Mouse (Mus musculus): ENCODE results near the gene Atp6ap1l.
"Not testable (repeated sequence)": the region's sequence is repeated elsewhere in the genome, so short reads cannot be mapped to it uniquely, and the experiment has no call there.

The Atp6ap1l gene

GRCm38 (mm10) chr13:90905176-90905575 is at the start of gene Atp6ap1l:
TSS of gene Atp6ap1l (minus strand) at chr13:90905355.
- no peak for DNase-seq (ENCODE audit: low spot score)

GRCm38 (mm10) chr13:90939600-90939999 is 34.4 kb upstream of the Atp6ap1l start:
- no peak for DNase-seq (ENCODE audit: low spot score)

- peak; percentile 29 for DNase-seq (ENCODE audit: low spot score)
Observed at GRCm38 (mm10) chr13:90939192-90939591, 34.0 kb upstream of the Atp6ap1l start.

DNA sequence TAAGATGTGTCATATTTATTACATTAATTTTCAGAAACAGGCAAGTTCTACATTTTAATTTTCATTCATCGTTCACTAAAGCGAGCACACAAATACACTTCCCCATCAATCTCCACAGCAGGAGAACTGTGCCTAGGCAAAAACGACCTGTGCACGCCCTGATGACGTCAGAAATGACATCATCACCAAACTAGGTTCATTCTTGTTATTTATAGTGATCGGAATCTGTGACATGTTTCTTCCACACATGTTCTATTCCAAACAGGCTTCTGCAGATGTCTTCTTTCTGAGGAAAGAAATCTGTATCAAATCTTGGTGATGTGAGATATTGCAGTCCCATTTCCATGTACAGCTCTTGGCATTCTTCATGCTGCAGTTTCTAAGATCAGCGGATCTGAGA is 30.7 kb upstream of the Atp6ap1l start:
- no peak for DNase-seq (ENCODE audit: low spot score)

DNA sequence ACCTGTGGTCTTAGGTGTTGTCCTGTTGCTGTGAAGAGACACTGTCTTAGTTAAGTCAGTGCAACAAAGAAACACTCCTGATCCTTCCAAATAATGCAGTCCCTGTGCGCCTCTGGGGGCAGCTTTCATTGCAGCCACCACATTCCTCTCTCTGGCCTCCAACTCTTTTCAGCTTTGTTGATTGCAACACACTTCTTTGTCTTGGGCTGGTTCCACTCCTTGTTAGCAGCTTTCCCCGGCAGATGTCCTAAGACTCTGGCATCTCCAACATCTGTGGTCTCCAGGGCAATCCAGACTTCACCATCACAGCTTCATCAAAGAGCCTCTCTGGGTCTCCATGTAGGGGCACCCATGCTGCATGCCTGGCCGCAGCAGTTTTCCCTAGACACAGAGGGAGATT is 28.1 kb upstream of the Atp6ap1l start:
- DNase-seq (ENCODE audit: low spot score) = no peak

- peak; percentile 39 for DNase-seq (ENCODE audit: low spot score)
Observed at GRCm38 (mm10) chr13:90929847-90930246, 24.7 kb upstream of the Atp6ap1l start.

DNA sequence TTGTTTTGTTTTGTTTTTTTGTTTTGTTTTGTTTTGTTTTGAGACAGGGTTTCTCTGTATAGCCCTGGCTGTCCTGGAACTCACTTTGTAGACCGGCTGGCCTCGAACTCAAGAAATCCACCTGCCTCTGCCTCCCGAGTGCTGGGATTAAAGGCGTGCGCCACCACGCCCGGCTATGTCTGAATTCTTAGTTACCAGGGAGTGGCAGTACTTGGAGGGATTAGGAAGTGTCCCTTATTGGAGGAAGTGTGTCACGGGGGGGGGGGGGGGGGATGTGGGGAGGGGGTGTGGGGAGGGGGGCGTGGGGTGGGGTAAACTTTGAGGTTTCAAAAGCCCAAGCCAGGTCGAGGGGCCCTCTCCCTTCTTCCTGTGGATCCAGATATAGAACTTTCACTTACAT is 23.1 kb upstream of the Atp6ap1l start:
- not testable (repeated sequence) for DNase-seq (ENCODE audit: low spot score)

GRCm38 (mm10) chr13:90926938-90927633 is 21.9 kb upstream of the Atp6ap1l start:
- DNase-seq (ENCODE audit: low spot score) = no peak

DNA sequence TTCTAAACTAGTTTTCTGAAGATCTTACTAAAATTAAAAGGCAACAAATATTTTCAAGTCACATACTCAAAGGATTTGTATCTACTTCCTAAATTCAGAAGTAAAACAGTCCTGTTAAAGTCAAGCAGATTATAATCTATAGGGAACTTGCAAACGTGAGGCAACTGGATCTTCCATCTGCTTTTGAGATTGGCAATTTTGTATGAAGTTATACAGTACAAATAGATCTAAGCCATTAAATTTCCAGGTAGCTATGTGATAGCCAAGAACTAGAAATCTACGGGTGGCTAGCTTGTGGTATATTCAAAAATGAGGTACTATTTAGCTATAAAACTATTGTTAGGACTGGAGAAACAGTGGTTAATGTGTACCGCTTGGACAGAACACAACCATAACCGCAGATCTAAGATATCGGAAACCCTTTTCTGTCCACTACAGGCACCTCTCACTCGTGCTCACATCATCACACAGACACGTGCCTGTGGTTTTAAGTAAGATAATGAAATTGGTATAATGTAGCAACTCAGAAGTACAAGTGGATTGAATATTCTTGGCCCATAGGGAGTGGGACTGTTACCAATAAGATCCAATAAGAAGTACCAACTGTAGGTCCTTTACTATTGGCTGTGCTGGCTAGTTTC is 21.1 kb upstream of the Atp6ap1l start:
- no peak for DNase-seq (ENCODE audit: low spot score)

DNA sequence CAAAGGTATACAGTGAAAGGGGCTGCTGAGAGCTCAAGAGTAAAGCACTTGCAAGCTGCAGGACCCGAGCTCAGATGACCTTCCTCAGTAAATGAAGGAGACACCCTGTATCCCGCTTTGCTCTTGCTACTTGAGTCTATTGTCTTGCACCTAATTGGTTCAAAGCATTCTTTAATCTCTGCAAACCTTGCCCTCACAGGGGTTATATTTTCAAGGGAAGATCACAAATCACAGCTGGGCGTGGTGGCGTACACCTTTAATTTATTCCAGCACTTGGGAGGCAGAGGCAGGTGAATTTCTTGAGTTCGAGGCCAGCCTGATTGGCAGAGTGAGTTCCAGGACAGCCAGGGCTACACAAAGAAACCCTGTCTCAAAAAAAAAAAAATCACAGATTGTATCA is 20.0 kb upstream of the Atp6ap1l start:
- no peak for DNase-seq (ENCODE audit: low spot score)

- DNase-seq (ENCODE audit: low spot score) = no peak
Observed at GRCm38 (mm10) chr13:90924072-90924471, 18.9 kb upstream of the Atp6ap1l start.

- not testable (repeated sequence) for DNase-seq (ENCODE audit: low spot score)
Observed at GRCm38 (mm10) chr13:90923617-90924016, 18.5 kb upstream of the Atp6ap1l start.

- DNase-seq (ENCODE audit: low spot score) = peak; percentile 93
Observed at GRCm38 (mm10) chr13:90922751-90923612, 17.8 kb upstream of the Atp6ap1l start, which contains the start of gene Rps23. TSS of gene Rps23 (plus strand) at chr13:90922958.

GRCm38 (mm10) chr13:90914721-90915120 is 9.6 kb upstream of the Atp6ap1l start:
- no peak for DNase-seq (ENCODE audit: low spot score)

GRCm38 (mm10) chr13:90913675-90914192 is 8.6 kb upstream of the Atp6ap1l start:
- no peak for DNase-seq (ENCODE audit: low spot score)

DNA sequence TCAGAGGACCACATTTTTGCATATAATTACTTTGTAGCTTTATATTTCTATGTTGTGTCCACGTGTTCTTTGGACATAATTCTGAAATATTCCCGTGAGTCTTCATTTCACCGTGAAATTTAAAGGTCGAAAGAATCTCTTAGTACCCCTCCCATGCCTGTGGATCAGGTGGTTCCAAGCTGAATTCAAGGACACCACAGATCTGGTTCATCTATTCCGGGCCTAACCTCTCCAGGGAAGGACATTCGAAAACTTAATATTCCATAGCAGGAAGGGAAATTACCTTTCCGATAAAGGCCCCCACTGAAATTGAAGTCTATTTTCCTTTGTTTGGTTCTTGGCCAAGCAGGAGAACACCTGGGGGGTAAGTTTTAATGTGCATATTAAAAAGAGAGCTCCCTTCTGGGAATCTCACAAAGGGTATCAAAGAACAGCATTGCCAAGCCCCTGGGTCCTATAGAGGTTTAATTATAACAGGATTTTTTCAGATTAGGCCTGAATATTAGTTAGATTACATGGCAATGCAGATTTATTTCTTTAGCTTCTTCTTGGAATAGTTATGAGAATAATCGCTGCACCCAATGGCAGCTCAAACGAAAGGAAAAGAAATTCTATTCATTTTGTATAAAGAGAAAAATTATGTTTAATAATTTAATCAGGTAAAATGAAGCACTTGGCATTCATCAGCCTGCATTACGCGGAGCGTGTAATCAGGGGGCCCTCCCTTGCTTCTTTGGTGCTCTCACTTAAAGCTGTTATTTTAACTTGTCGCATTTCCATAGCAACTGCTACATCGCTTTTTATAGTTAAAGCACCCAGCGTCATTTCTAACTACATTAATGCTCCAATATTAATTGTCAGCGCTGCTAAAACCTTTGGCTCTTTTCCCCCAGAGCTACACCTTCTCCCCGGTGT is 7.9 kb upstream of the Atp6ap1l start:
- no peak for DNase-seq (ENCODE audit: low spot score)

GRCm38 (mm10) chr13:90907376-90907775 is 2.2 kb upstream of the Atp6ap1l start:
- no peak for DNase-seq (ENCODE audit: low spot score)

DNA sequence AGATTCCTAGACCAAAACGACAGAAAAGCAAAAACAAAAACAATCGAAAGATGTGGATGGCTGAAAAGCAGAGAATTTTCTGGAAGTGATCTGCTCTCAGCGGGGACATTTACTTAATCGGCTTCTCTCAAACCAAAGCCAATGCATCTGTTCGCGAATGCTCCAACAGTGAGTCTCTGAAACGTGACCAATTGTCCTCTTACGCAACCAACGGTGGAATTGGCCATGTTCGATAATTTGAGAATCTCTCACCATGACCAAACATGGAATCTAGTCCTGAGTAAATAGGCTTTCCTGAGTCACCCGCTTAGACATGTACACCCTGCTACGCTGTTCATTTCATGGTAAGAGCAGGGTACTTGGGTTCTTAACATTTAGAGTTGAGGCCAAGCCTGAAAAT is 8.3 kb downstream of the Atp6ap1l start:
- no peak for DNase-seq (ENCODE audit: low spot score)

GRCm38 (mm10) chr13:90896098-90896497 is 9.1 kb downstream of the Atp6ap1l start:
- DNase-seq (ENCODE audit: low spot score) = no peak

DNA sequence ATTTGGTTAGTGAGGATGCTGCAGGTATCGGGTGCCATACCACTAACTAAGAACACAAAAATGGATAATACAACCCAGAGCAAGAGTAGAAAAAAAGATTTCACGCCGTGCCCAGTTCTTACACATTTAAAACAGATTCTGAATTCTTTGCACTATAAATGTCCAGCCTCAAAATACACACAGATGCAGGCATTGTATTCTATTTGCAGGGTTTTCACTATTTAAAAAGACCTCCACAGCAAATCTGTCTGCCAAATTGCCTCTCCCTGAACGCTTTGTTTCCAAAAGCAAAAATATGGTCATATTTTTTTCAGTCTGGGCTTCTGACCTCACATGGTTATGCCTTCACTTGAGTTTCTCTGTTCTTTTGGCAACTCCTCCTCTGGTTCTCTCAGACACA is 10.3 kb downstream of the Atp6ap1l start:
- DNase-seq (ENCODE audit: low spot score) = no peak

DNA sequence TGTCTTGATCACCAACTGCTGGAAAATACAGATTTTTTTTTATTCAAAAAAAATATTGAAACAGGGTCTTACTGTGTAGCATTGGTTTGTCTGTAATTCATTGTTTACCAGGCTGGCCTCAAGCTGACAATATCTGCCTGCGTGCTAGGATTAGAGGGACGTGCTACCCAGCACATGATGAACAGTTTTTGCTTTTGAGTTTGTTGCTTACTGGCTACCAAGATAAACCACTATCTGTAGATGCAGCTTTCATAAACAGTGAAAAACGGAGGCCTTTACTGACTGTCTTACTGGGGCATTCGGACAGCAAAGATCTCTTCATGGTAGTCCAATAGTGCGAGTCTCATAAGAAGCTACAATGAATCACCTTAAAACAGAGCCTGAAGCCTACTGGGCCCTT is 15.0 kb downstream of the Atp6ap1l start:
- no peak for DNase-seq (ENCODE audit: low spot score)
